Mouse (Mus musculus) frontal cortex, postnatal 10 days (tissue): ENCODE measurements around the gene Sbk1.
"Not testable (repeated sequence)": the region's sequence is repeated elsewhere in the genome, so short reads cannot be mapped to it uniquely, and the experiment has no call there.

ENCODE experiments used
- DNase-seq, 2 experiments: peaks; one replicate each; pipeline ENCODE4 v3.0.0; 2022; ENCODE audit warnings: low spot score in 2 of 2, mixed read lengths in 1 of 2

Gene Sbk1

GRCm38 (mm10) chr7:126287493-126288103, 15.2 kb downstream of the Sbk1 start:
- DNase-seq = peak; percentile 52 to 54

- DNase-seq = no peak
These were observed 15.7 kb downstream of the Sbk1 start for GRCm38 (mm10) chr7:126288104-126288497.

DNA sequence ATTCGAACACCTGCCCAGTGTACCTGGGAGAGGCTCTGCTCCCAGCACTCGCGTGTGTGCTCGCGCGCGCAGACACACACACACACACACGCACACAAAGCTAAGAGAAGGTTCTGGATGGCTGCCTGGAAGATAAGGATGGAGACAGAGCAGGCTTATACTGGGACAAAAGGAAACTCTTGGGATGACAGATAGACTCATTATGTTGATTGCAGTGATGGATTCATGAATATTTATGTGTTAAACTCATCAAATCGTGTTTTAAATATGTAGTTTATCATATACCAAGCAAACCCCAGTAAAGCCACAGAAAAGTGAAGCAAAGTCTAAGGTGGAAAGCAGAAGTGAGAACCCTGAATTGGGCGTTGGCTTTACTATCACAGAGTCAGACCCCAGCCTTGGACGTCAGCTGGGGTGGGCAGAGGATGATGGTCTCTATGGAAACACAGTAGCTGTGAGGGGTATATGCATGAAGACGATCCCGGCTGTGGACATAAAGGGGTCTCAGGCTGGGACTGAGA, 16.2 kb downstream of the Sbk1 start:
- DNase-seq = no peak

GRCm38 (mm10) chr7:126289371-126289770, 17.0 kb downstream of the Sbk1 start:
- DNase-seq = no peak

DNA sequence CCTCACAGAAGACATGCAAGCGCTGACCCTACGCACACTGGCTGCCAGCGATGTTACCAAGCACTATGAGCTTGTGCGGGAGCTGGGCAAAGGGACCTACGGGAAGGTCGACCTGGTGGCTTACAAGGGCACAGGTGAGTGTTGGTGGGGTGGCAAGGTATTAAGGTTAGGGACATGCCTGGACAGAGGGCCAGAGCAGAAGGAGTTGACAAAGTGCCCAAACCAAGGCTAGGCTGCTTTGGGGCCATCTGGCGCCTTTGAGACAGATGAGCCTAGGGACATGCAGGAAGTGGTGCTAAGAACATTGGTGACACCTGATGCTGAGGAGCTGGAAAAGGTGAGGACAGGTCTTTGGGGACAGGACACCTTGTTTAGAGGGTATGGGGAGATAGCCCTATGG, 17.5 kb downstream of the Sbk1 start:
- DNase-seq = no peak

DNA sequence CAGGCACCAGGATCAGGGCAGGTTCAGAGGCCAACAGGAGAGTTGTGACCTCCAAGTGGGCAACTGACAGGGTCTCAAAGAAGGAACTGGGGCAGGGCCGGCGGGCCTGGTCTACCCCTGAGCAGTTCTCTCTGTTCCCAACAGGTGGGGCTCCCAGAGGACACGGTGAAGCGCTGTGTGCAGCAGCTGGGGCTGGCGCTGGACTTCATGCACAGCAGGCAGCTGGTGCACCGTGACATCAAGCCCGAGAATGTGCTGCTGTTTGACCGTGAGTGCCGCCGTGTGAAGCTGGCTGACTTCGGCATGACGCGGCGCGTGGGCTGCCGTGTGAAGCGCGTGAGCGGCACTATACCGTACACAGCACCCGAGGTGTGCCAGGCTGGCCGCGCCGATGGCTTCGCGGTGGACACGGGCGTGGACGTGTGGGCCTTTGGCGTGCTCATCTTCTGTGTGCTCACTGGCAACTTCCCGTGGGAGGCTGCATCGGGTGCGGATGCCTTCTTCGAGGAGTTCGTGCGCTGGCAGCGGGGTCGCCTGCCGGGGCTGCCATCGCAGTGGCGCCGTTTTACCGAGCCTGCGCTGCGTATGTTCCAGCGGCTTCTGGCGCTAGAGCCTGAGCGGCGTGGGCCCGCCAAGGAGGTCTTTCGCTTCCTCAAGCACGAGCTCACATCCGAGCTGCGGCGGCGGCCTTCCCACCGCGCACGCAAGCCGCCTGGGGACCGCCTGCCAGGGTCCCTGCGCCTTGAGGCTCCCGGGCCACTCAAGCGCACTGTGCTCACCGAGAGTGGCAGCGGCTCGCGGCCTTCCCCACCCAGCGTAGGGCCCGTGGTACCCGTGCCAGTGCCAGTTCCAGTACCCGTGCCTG, 19.5 kb downstream of the Sbk1 start:
- no peak for DNase-seq

- DNase-seq = no peak
These were observed 20.7 kb downstream of the Sbk1 start for GRCm38 (mm10) chr7:126293091-126293490.

DNA sequence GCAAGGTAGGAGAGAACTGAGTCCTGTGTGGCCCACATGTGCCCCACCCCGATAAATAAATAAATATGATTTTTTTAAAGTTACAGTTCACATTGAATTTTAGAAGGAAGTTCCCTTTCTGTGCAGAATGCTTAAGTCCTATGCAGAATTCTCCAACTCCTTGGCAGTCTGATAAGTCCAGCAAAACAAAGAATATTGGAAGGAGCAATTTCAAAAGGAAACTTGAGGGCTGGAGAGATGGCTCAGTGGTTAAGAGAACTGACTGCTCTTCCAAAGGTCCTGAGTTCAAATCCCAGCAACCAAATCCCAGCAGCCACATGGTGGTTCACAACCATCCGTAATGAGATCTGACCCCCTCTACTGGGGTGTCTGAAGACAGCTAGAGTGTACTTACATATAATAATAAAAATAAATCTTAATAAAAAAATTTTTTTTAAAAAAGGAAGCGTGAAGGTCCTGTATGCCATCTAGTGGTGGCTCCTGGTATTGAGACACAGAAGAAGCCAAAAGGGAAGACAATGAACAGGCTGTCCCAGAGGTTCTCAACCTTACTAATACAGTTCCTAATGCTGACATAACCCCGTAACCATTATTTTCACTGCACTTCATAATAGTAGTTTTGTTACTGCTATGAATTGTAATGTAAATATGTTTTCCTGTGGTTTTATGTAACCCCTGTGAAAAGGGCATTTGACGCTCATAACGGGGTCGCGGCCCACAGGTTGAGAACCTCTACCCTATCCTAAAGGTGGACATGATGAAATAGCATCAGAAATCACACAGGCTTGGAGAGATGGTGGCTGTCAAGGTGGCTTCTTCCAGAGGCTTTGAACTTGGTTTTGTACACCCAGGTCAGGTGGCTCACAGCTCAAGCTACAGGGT, 25.4 kb downstream of the Sbk1 start:
- no peak for DNase-seq

GRCm38 (mm10) chr7:126298856-126299255, 26.4 kb downstream of the Sbk1 start:
- DNase-seq = no peak

- not testable (repeated sequence) for DNase-seq
These were observed 29.4 kb downstream of the Sbk1 start for GRCm38 (mm10) chr7:126301831-126302230.

DNA sequence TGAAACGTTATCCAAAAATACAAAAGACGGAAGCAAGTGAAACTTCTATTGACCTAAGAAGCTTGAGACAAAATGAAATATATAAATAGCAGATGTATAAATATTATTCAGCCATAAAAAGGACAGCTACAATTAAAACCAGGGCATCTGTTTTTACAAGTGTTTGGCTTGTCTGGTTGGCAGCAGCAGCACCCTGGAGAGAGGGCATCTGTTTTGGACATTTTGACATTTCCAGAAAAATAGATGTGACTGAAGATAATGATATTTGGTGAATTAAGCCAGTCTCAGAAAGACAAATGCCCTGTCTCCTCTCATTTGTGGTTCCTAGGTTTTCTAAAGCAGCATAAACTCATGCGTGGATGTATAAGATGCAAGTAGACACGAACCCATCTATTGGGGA, 39.4 kb downstream of the Sbk1 start:
- DNase-seq = no peak

GRCm38 (mm10) chr7:126313309-126313708, 40.9 kb downstream of the Sbk1 start:
- DNase-seq = no peak

DNA sequence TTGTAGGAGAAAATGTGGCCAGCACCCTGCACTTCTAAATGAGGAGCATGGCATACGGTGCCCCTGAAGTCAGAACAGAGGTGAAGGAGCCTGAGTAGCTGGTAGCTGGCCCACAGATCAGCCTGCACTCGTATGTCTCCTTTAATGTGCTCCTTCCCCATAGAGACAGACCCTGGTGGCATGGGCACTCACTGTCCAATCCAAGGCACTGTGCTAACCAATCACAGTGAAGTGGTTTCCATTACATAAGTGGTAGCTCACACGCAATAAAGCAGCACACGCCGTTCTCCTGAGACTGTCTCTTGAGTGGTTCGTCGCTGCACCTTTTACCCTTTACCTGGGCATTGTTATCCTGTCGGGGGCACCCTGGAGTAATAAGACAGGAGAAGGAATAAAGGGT, 41.9 kb downstream of the Sbk1 start:
- DNase-seq = no peak

- DNase-seq = peak; percentile 22 to 75
These were observed 51.3 kb downstream of the Sbk1 start for GRCm38 (mm10) chr7:126323729-126324128.

DNA sequence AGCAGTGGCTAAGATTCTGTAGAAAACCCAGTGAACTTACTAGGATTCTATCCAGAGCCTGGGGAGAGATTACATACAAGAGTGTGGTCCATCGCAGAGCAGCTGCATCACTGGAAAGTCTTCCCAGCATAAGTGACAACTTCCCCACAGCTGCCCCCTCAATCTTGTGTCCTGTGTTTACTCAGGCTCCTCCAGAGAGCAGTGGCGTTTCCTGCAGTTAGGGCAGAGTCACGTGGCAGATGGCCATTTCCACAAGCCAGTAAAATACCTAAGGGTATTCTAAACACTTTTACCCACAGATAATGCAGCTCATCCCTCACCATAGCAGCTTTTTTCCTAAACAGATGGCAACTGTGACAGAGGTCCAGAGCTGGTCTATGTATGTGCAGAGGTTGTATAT, 52.4 kb downstream of the Sbk1 start:
- no peak for DNase-seq

- not testable (repeated sequence) for DNase-seq
These were observed 53.3 kb downstream of the Sbk1 start for GRCm38 (mm10) chr7:126325576-126326273.

DNA sequence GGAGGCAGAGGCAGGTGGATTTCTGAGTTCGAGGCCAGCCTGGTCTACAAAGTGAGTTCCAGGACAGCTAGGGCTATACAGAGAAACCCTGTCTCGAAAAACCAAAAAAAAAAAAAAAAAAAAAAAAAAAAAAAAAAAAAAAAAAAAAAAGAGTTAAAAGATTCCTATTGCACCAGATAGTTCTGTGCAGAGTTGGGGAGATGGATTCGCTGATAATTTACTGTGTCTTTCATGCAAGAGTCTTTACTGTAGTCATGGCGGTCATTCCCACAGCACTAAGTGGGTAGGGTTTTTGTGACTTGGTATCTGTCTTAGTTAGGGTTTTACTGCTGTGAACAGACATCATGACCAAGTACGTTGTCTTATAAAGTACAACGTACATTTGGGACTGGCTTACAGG, 56.4 kb downstream of the Sbk1 start:
- not testable (repeated sequence) for DNase-seq

GRCm38 (mm10) chr7:126329907-126330645, 57.7 kb downstream of the Sbk1 start:
- DNase-seq = no peak

DNA sequence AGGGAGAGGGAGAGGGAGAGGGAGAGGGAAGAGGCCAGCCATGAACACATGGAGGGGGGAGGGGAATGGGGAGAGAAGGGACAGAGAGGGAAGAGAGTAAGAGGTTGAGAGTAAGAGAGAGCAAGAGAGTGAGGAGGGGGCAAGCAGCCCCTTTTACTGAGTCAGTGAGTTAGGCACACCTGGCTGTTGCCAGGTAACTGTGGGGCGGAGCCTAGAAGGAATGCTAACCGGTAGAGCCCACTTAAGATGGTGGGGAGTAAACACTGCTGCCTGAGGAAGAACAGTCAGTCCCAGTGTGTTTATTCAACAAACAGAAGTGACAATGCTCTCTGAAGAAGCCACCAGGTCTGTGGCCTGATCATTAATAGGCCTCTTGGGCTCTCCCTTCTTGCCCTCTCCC, 58.3 kb downstream of the Sbk1 start:
- DNase-seq = no peak

DNA sequence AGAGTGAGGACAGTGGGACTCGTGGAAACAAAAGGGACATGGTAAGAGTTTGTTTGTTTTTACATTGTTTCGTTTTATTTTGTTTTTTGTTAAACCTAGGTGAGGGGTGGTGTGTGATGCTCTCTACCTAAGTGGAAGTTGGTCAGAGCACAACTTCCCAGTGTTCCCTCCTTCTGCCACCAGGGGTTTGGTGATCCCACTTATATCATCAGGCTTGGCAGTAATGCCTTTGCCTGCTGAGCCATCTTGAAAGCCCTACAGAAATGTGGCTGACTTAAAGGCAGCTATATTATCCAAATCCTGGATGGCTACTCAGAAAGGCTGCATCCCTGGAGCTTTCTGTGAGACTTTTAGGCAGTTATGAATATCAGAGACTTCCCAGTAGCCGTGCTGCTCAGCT, 60.3 kb downstream of the Sbk1 start:
- no peak for DNase-seq

GRCm38 (mm10) chr7:126335556-126335955, 63.1 kb downstream of the Sbk1 start:
- no peak for DNase-seq
